Mouse (Mus musculus): Measurements from ENCODE around the gene Gabarap. TPM values are rescaled to one million over a fixed set of nuclear protein-coding genes. Genes with fewer than 3 reads are reported as not detected.

Gene Gabarap
- polyA plus RNA-seq, 1 experiment from 2014 or later = 437 TPM

DNA sequence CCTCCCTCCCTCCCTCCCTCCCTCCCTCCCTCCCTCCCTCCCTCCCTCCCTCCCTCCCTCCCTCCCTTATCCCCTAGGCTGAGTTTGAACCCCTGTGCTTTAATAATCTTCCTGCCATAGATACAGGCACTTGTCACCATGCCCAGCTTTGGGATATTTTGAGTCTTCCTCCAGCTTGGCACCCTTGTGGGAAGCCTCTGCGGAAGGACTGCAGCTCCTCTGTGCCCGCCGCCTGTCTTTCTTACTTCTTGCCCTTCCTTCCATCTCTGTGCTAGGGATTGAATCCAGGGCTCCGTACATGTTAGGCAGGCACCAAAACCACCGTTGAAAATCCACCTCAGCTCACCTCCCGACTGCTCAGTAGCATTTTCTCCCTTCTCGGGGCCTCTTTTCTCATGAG is 49.2 kb downstream of the Gabarap start:
- H3K27ac ChIP-seq (ENCODE audit: low read length) = no peak overlapping the region
- H3K4me2 ChIP-seq (replicated peaks; ENCODE audit: low read depth, low read length) = no peak overlapping the region
- no peak overlapping the region for H3K4me3 ChIP-seq (ENCODE audit: low read length)
- 92% methylated on average over 7 of the region's 7 CpGs for WGBS
- no peaks in the 10 kb centered on the region for H3K9me3 ChIP-seq (ENCODE audit: low read length)
- no peak for ATAC-seq (ENCODE audit: low FRiP score, low TSS enrichment)
- peaks cover 37% of the 10 kb centered on the region for H3K36me3 ChIP-seq (ENCODE audit: insufficient read depth, low read length)
- H3K9ac ChIP-seq (replicated peaks; ENCODE audit: low read length) = no peak overlapping the region
- H3K4me1 ChIP-seq (ENCODE audit: insufficient read depth, low read length) = no peaks in the 10 kb centered on the region
- no peaks in the 10 kb centered on the region for H3K27me3 ChIP-seq (ENCODE audit: insufficient read depth, low read length)

DNA sequence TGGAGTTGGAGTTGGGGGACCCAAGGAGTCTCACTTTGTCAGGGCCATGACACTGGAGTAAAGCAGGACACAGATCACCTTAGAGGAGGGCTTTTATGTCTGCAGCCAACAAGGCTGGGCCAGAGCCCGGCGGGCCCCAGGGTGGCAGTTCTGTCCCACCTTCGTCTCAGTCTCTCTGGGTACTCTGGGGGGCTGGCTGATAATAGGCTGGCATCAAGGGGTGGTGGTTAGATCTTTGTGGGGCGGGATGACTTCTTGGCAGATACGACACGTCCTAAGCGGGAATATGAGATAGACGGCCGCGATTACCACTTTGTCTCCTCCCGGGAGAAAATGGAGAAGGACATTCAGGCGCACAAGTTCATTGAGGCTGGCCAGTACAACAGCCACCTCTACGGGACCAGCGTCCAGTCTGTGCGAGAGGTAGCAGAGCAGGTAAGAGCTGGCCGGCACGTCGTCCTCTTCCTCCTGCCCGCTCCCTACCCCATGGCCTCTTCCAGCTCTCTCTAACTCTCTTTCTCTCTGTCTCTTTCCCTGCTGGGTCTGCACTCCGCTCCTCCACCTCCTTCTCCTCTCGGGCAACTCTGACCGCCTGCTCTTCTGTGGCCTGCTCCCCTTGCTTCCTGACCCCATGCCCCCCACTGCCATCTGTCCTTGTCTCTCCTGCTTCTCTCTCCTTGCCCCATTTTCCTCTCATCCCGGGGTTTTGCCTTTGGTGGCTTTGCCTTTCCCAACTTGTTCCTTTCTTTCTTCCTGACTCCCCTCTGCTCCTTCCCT is 51.6 kb downstream of the Gabarap start:
- 86% methylated on average over 23 of the region's 23 CpGs for WGBS
- H3K4me3 ChIP-seq (ENCODE audit: low read length) = no peak overlapping the region
- H3K9me3 ChIP-seq (ENCODE audit: low read length) = no peaks in the 10 kb centered on the region
- ATAC-seq (ENCODE audit: low FRiP score, low TSS enrichment) = no peak
- H3K27me3 ChIP-seq (ENCODE audit: insufficient read depth, low read length) = no peaks in the 10 kb centered on the region
- 0 out of 2 replicates have a peak, but pooled peaks cover 3% of the 10 kb centered on the region for H3K4me1 ChIP-seq (ENCODE audit: insufficient read depth, low read length)
- peaks cover 37% of the 10 kb centered on the region for H3K36me3 ChIP-seq (ENCODE audit: insufficient read depth, low read length)
- H3K27ac ChIP-seq (ENCODE audit: low read length) = no peak overlapping the region
- no peak overlapping the region for H3K4me2 ChIP-seq (replicated peaks; ENCODE audit: low read depth, low read length)
- H3K9ac ChIP-seq (replicated peaks; ENCODE audit: low read length) = no peak overlapping the region

DNA sequence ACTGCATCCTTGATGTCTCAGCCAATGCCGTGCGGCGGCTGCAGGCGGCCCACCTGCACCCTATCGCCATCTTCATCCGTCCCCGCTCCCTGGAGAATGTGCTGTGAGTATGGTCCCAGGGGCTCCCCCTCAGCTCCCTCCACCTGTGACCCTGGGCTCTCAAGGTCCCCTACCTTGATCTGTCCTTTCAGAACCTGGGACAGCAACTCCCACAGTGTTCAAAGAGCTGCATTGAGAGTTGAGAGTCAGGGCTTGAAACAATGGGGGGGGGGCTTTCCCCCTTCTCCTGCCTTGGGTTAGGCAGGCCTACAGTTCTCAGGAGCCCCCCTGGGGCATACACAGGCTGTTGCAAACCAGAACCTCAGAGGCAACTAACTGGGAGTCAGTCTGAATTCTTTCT is 52.7 kb downstream of the Gabarap start:
- H3K36me3 ChIP-seq (ENCODE audit: insufficient read depth, low read length) = peaks cover 36% of the 10 kb centered on the region
- 0 out of 2 replicates have a peak, but pooled peaks cover 3% of the 10 kb centered on the region for H3K4me1 ChIP-seq (ENCODE audit: insufficient read depth, low read length)
- no peak overlapping the region for H3K4me3 ChIP-seq (ENCODE audit: low read length)
- 85% methylated on average over 7 of the region's 7 CpGs for WGBS
- ATAC-seq (ENCODE audit: low FRiP score, low TSS enrichment) = no peak
- H3K4me2 ChIP-seq (replicated peaks; ENCODE audit: low read depth, low read length) = no peak overlapping the region
- no peaks in the 10 kb centered on the region for H3K9me3 ChIP-seq (ENCODE audit: low read length)
- no peaks in the 10 kb centered on the region for H3K27me3 ChIP-seq (ENCODE audit: insufficient read depth, low read length)
- H3K27ac ChIP-seq (ENCODE audit: low read length) = no peak overlapping the region
- H3K9ac ChIP-seq (replicated peaks; ENCODE audit: low read length) = no peak overlapping the region

MicroRNAs encoded within 50 kb of the gene (microRNA counts, 519-probe panel; counts per million panel counts)
- microRNA mmu-miR-324-3p (104 counts per million, percentile 35 among the panel's probes with 10 or more counts), microRNA mmu-miR-324-5p (3,263 counts per million, percentile 76 among the panel's probes with 10 or more counts)

Small RNA genes within 50 kb of the gene (microRNA-seq; reads per million reads assigned to microRNA genes)
- not detected for gene Gm44349
- 1,986 reads per million, percentile 85 among the genes with 10 or more reads in this experiment for gene Mir324

Other genes starting within 250 kb of the Gabarap start
- 28.3 and 33.6 TPM in 2 replicates for gene Polr2a, start 232.5 kb upstream of the Gabarap start, polyA plus RNA-seq (2015; fragmentation: Nextera tagmentation; extraction: Ambion mirVana)
- gene Slc35g3, start 229.2 kb upstream of the Gabarap start, polyA plus RNA-seq (2015; fragmentation: Nextera tagmentation; extraction: Ambion mirVana) = 0.25 and 0.64 TPM in 2 replicates
- 2.9 TPM in 2 replicates for gene Zbtb4, start 225.2 kb upstream of the Gabarap start, polyA plus RNA-seq (2015; fragmentation: Nextera tagmentation; extraction: Ambion mirVana)
- 12.9 and 13.8 TPM in 2 replicates for gene Chrnb1, start 195.2 kb upstream of the Gabarap start, polyA plus RNA-seq (2015; fragmentation: Nextera tagmentation; extraction: Ambion mirVana)
- gene Fgf11, start 189.3 kb upstream of the Gabarap start, polyA plus RNA-seq (2015; fragmentation: Nextera tagmentation; extraction: Ambion mirVana) = 2.6 and 3.0 TPM in 2 replicates
- 9.0 and 10.2 TPM in 2 replicates for gene Tmem102, start 185.5 kb upstream of the Gabarap start, polyA plus RNA-seq (2015; fragmentation: Nextera tagmentation; extraction: Ambion mirVana)
- not detected in 2 replicates for gene Gm39566, start 175.8 kb upstream of the Gabarap start, polyA plus RNA-seq (2015; fragmentation: Nextera tagmentation; extraction: Ambion mirVana)
- gene Spem2, start 172.7 kb upstream of the Gabarap start, polyA plus RNA-seq (2015; fragmentation: Nextera tagmentation; extraction: Ambion mirVana) = not detected in 2 replicates
- 0.15 and 0.28 TPM in 2 replicates for gene Spem1, start 169.0 kb upstream of the Gabarap start, polyA plus RNA-seq (2015; fragmentation: Nextera tagmentation; extraction: Ambion mirVana)
- 6.0 and 6.6 TPM in 2 replicates for gene Nlgn2, start 153.4 kb upstream of the Gabarap start, polyA plus RNA-seq (2015; fragmentation: Nextera tagmentation; extraction: Ambion mirVana)
- 371 and 389 TPM in 2 replicates for gene Tmem256, start 152.6 kb upstream of the Gabarap start, polyA plus RNA-seq (2015; fragmentation: Nextera tagmentation; extraction: Ambion mirVana)
- gene Plscr3, start 144.8 kb upstream of the Gabarap start, polyA plus RNA-seq (2015; fragmentation: Nextera tagmentation; extraction: Ambion mirVana) = 105 and 119 TPM in 2 replicates
- 7.0 and 7.3 TPM in 2 replicates for gene Tnk1, start 132.4 kb upstream of the Gabarap start, polyA plus RNA-seq (2015; fragmentation: Nextera tagmentation; extraction: Ambion mirVana)
- not detected in 2 replicates for gene Tmem95, start 113.1 kb upstream of the Gabarap start, polyA plus RNA-seq (2015; fragmentation: Nextera tagmentation; extraction: Ambion mirVana)
- 11.3 and 12.5 TPM in 2 replicates for gene Kctd11, start 109.7 kb upstream of the Gabarap start, polyA plus RNA-seq (2015; fragmentation: Nextera tagmentation; extraction: Ambion mirVana)
- gene Acap1, start 95.6 kb upstream of the Gabarap start, polyA plus RNA-seq (2015; fragmentation: Nextera tagmentation; extraction: Ambion mirVana) = 0.44 and 0.67 TPM in 2 replicates
- 11.7 and 12.8 TPM in 2 replicates for gene 2810408A11Rik, start 90.2 kb upstream of the Gabarap start, polyA plus RNA-seq (2015; fragmentation: Nextera tagmentation; extraction: Ambion mirVana)
- 11.4 and 12.8 TPM in 2 replicates for gene Neurl4, start 90.1 kb upstream of the Gabarap start, polyA plus RNA-seq (2015; fragmentation: Nextera tagmentation; extraction: Ambion mirVana)
- gene Gps2, start 77.3 kb upstream of the Gabarap start, polyA plus RNA-seq (2015; fragmentation: Nextera tagmentation; extraction: Ambion mirVana) = 85.2 and 86.4 TPM in 2 replicates
- 1,737 and 1,791 TPM in 2 replicates for gene Eif5a, start 69.2 kb upstream of the Gabarap start, polyA plus RNA-seq (2015; fragmentation: Nextera tagmentation; extraction: Ambion mirVana)
- gene Ybx2, start 55.3 kb upstream of the Gabarap start, polyA plus RNA-seq (2015; fragmentation: Nextera tagmentation; extraction: Ambion mirVana) = 7.0 and 10.3 TPM in 2 replicates
- gene Slc2a4, start 43.0 kb upstream of the Gabarap start, polyA plus RNA-seq (2015; fragmentation: Nextera tagmentation; extraction: Ambion mirVana) = 20.8 and 22.4 TPM in 2 replicates
- gene Cldn7, start 26.4 kb upstream of the Gabarap start, polyA plus RNA-seq (2015; fragmentation: Nextera tagmentation; extraction: Ambion mirVana) = 225 and 227 TPM in 2 replicates
- gene Ctdnep1, start 10.0 kb upstream of the Gabarap start, polyA plus RNA-seq (2015; fragmentation: Nextera tagmentation; extraction: Ambion mirVana) = 35.7 and 35.8 TPM in 2 replicates
- gene Elp5, start 8.6 kb upstream of the Gabarap start, polyA plus RNA-seq (2015; fragmentation: Nextera tagmentation; extraction: Ambion mirVana) = 124 and 128 TPM in 2 replicates
- 69.1 and 74.5 TPM in 2 replicates for gene Phf23, start 4.6 kb downstream of the Gabarap start, polyA plus RNA-seq (2015; fragmentation: Nextera tagmentation; extraction: Ambion mirVana)
- gene Dvl2, start 9.5 kb downstream of the Gabarap start, polyA plus RNA-seq (2015; fragmentation: Nextera tagmentation; extraction: Ambion mirVana) = 39.1 and 40.7 TPM in 2 replicates
- 107 and 114 TPM in 2 replicates for gene Acadvl, start 24.3 kb downstream of the Gabarap start, polyA plus RNA-seq (2015; fragmentation: Nextera tagmentation; extraction: Ambion mirVana)
- 9.3 and 13.2 TPM in 2 replicates for gene Dlg4, start 25.8 kb downstream of the Gabarap start, polyA plus RNA-seq (2015; fragmentation: Nextera tagmentation; extraction: Ambion mirVana)
- gene Asgr1, start 62.9 kb downstream of the Gabarap start, polyA plus RNA-seq (2015; fragmentation: Nextera tagmentation; extraction: Ambion mirVana) = 1.3 and 1.4 TPM in 2 replicates
- gene Asgr2, start 101.5 kb downstream of the Gabarap start, polyA plus RNA-seq (2015; fragmentation: Nextera tagmentation; extraction: Ambion mirVana) = 0.17 and 0.19 TPM in 2 replicates
- 0.31 and 0.36 TPM in 2 replicates for gene Mgl2, start 139.2 kb downstream of the Gabarap start, polyA plus RNA-seq (2015; fragmentation: Nextera tagmentation; extraction: Ambion mirVana)
- gene Clec10a, start 165.1 kb downstream of the Gabarap start, polyA plus RNA-seq (2015; fragmentation: Nextera tagmentation; extraction: Ambion mirVana) = 0.67 and 0.80 TPM in 2 replicates
- gene Slc16a11, start 221.6 kb downstream of the Gabarap start, polyA plus RNA-seq (2015; fragmentation: Nextera tagmentation; extraction: Ambion mirVana) = 5.2 and 5.5 TPM in 2 replicates
- gene Slc16a13, start 229.9 kb downstream of the Gabarap start, polyA plus RNA-seq (2015; fragmentation: Nextera tagmentation; extraction: Ambion mirVana) = 18.6 and 19.3 TPM in 2 replicates
- 27.4 and 31.3 TPM in 2 replicates for gene Bcl6b, start 238.7 kb downstream of the Gabarap start, polyA plus RNA-seq (2015; fragmentation: Nextera tagmentation; extraction: Ambion mirVana)
- gene 0610010K14Rik, start 246.8 kb downstream of the Gabarap start, polyA plus RNA-seq (2015; fragmentation: Nextera tagmentation; extraction: Ambion mirVana) = 170 and 173 TPM in 2 replicates
- 10.5 and 11.5 TPM in 2 replicates for gene Gm21988, start 248.7 kb downstream of the Gabarap start, polyA plus RNA-seq (2015; fragmentation: Nextera tagmentation; extraction: Ambion mirVana)
- gene Rnasek, start 248.7 kb downstream of the Gabarap start, polyA plus RNA-seq (2015; fragmentation: Nextera tagmentation; extraction: Ambion mirVana) = 235 and 255 TPM in 2 replicates

Measured in kidney, embryonic 16.5 days (tissue).